Mouse (Mus musculus) embryonic facial prominence, embryonic 13.5 days (tissue): ENCODE results near the gene Gm3854. TPM values are rescaled to one million over a fixed set of nuclear protein-coding genes. Genes with fewer than 3 reads are reported as not detected.

Source experiments
- ATAC-seq: fragments of 200-750 bp; cut with Nextera tagmentation; 2 replicates; pipeline ENCODE4 v1.8.0; 2017; ENCODE audit warnings: low read depth; ENCODE audit not compliant: insufficient number of reproducible peaks, insufficient read depth, low FRiP score, low TSS enrichment
- H3K27ac ChIP-seq: fragments of 300-500 bp; sonication (generic); 2 replicates; pipeline ENCODE4 v1.5.1; 2015; ENCODE audit warnings: moderate library complexity, mild to moderate bottlenecking, inconsistent platforms
- H3K27me3 ChIP-seq: fragments of 300-500 bp; sonication (generic); 2 replicates; pipeline ENCODE4 v1.6.1; 2015; ENCODE audit warnings: mild to moderate bottlenecking, inconsistent platforms
- H3K36me3 ChIP-seq: fragments of 300-500 bp; sonication (generic); 2 replicates; pipeline ENCODE4 v1.6.1; 2015; ENCODE audit warnings: mild to moderate bottlenecking, inconsistent platforms
- H3K4me1 ChIP-seq: fragments of 300-500 bp; sonication (generic); 2 replicates; pipeline ENCODE4 v1.6.1; 2015; ENCODE audit warnings: inconsistent platforms
- H3K4me2 ChIP-seq: fragments of 300-500 bp; sonication (generic); 2 replicates; pipeline ENCODE4 v1.6.1; 2015; ENCODE audit warnings: moderate library complexity, mild to moderate bottlenecking, inconsistent platforms
- H3K4me3 ChIP-seq: fragments of 300-500 bp; sonication (generic); 2 replicates; pipeline ENCODE4 v1.5.1; 2015; ENCODE audit warnings: mild to moderate bottlenecking, inconsistent platforms
- H3K9ac ChIP-seq: fragments of 300-500 bp; sonication (generic); 2 replicates; pipeline ENCODE4 v1.6.1; 2015; ENCODE audit warnings: mild to moderate bottlenecking, inconsistent platforms
- H3K9me3 ChIP-seq: fragments of 300-500 bp; sonication (generic); 2 replicates; pipeline ENCODE4 v1.6.1; 2016; ENCODE audit warnings: inconsistent platforms
- WGBS: fragments of 180-500 bp; shearing (Covaris S2); methylation state at CpG from one replicate; pipeline ENCODE4 v1.1.7; 2015; ENCODE audit warnings: mixed read lengths; 5-methylcytosine and 5-hydroxymethylcytosine counted together
- polyA plus RNA-seq: library from polyadenylated mRNA; unstranded; fragments of >200 nt; fragmentation: Nextera tagmentation; extraction: Ambion mirVana; gene quantifications from 2 replicates; pipeline ENCODE4 v1.2.1, GENCODE M21; 2015

Gene Gm3854
- polyA plus RNA-seq, 1 experiment from 2014 or later = 4.0 TPM

DNA sequence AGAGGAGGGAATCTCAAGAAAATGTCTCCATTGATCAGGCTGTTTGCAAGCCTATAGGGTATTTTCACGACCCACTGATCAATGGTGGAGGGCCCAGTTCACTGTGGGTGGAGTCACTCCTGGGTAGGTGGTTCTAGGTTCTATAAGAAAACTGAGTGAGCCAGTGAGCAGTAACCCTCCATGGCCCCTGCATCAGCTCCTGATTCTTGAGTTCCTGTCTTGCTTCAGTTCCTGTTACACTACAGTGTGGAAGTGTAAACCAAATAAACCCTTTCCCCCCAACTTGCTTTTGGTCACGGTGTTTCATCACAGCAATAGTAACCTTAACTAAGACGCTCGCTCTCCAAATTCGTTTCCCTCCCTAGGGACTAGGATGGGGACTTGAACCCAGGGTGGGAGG lies 45.4 kb downstream of the Gm3854 start:
- H3K4me3 ChIP-seq = no peak overlapping the region
- ATAC-seq = no peak
- no peaks in the 10 kb centered on the region for H3K9me3 ChIP-seq
- no peak overlapping the region for H3K9ac ChIP-seq
- no peaks in the 10 kb centered on the region for H3K27me3 ChIP-seq
- H3K4me2 ChIP-seq = no peak overlapping the region
- H3K36me3 ChIP-seq = peaks cover 68% of the 10 kb centered on the region
- no peak overlapping the region for H3K27ac ChIP-seq
- H3K4me1 ChIP-seq = peaks cover 6% of the 10 kb centered on the region; the same call in 1 of the 2 replicates
- WGBS = 85% methylated on average over 5 of the region's 5 CpGs

- H3K4me2 ChIP-seq = no peak overlapping the region
- ATAC-seq = no peak
- H3K9ac ChIP-seq = no peak overlapping the region
- peaks cover 73% of the 10 kb centered on the region for H3K36me3 ChIP-seq
- WGBS = 67% methylated on average over 5 of the region's 5 CpGs
- no peaks in the 10 kb centered on the region for H3K27me3 ChIP-seq
- no peak overlapping the region for H3K27ac ChIP-seq
- H3K9me3 ChIP-seq = no peaks in the 10 kb centered on the region
- 0 out of 2 replicates have a peak, but pooled peaks cover 1% of the 10 kb centered on the region for H3K4me1 ChIP-seq
- no peak overlapping the region for H3K4me3 ChIP-seq
Measured at GRCm38 (mm10) chr7:6389449-6389848, 45.9 kb downstream of the Gm3854 start.

DNA sequence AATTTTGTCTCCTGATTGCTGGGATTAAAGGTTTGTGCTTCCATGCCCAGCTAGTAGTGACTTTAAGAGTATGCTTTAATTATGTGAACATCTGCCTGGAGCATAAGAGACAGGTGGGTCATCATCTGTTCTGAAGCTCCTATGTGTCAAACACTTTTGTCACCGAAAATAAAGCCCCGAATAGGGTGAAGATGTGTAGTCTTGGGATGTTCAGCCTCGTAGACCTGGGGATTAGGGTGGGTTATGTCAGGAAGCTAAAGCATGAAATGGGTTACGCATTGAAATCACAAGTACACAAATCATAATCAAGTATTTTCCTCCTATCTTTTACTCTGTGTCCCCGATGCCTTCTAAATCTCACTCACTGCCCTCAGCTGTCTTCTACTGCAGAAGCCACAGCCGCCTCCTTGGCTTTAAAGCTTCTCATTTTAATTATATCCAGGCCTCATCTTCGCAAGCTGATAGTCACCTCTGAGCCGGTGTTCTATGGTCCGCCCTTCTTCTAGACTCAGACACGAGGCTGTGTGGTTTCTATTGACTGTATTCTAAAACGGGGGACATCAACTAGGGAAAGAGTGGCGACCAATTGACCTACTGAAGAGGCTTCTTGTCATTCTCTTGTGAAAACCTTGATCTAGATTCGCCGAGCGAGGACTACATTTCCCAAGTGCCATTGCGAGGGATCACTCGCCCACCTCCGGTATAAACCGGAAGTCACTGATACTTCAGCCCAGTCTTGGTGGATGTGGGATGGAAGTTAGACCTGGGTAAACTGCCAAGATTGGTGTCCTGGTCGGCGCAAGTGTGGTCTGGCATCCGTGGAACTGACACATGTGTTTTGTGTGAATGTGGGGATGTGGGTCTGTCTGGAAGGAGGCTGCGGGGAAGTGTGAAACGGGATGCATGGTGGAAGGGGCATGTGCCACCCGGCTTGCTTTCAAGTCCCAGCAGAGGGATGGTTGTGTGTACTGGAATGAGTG lies 54.7 kb downstream of the Gm3854 start, which contains the start of gene Smim17:
Gene Smim17, plus strand, starts transcription at position 720 of the 980 bp plus-strand sequence.
- peaks cover 22% of the 10 kb centered on the region for H3K36me3 ChIP-seq
- no peaks in the 10 kb centered on the region for H3K27me3 ChIP-seq
- H3K27ac ChIP-seq = no peak within 1 kb of the TSS
- H3K9ac ChIP-seq = peak within 1 kb of the TSS; percentile 72
- ATAC-seq = no peak
- 22% methylated on average over 25 of the region's 25 CpGs for WGBS
- H3K4me3 ChIP-seq = peak within 1 kb of the TSS; percentile 55
- peak within 1 kb of the TSS; percentile 71 for H3K4me2 ChIP-seq
- H3K9me3 ChIP-seq = no peaks in the 10 kb centered on the region
- 0 out of 2 replicates have a peak, but pooled peaks cover 3% of the 10 kb centered on the region for H3K4me1 ChIP-seq

Other genes starting within 250 kb of the Gm3854 start
- gene Zfp787, start 187.8 kb upstream of the Gm3854 start, polyA plus RNA-seq = 21.2 and 28.0 TPM in 2 replicates
- gene Zfp444, start 171.5 kb upstream of the Gm3854 start, polyA plus RNA-seq = 69.5 and 76.0 TPM in 2 replicates
- not detected in 2 replicates for gene Galp, start 146.7 kb upstream of the Gm3854 start, polyA plus RNA-seq
- not detected in 2 replicates for gene Zscan5b, start 121.5 kb upstream of the Gm3854 start, polyA plus RNA-seq
- gene Epp13, start 91.0 kb upstream of the Gm3854 start, polyA plus RNA-seq = not detected in 2 replicates
- gene Zfp667, start 57.2 kb upstream of the Gm3854 start, polyA plus RNA-seq = 8.3 and 9.7 TPM in 2 replicates
- 7.8 and 9.2 TPM in 2 replicates for gene Zfp583, start 12.5 kb upstream of the Gm3854 start, polyA plus RNA-seq
- gene Zfp78, start 19.5 kb downstream of the Gm3854 start, polyA plus RNA-seq = 2.7 and 4.5 TPM in 2 replicates
- gene Zfp28, start 39.5 kb downstream of the Gm3854 start, polyA plus RNA-seq = 12.8 and 13.7 TPM in 2 replicates
- not detected in 2 replicates for gene Smim17, start 55.0 kb downstream of the Gm3854 start, polyA plus RNA-seq
- not detected in 2 replicates for gene Gm20715, start 66.5 kb downstream of the Gm3854 start, polyA plus RNA-seq
- not detected in 2 replicates for gene Olfr1344, start 94.9 kb downstream of the Gm3854 start, polyA plus RNA-seq
- gene Olfr1336, start 112.4 kb downstream of the Gm3854 start, polyA plus RNA-seq = not detected in 2 replicates
- gene Olfr1346, start 123.3 kb downstream of the Gm3854 start, polyA plus RNA-seq = not detected in 2 replicates
- gene Olfr5, start 143.2 kb downstream of the Gm3854 start, polyA plus RNA-seq = not detected in 2 replicates
- not detected in 2 replicates for gene Olfr1347, start 156.0 kb downstream of the Gm3854 start, polyA plus RNA-seq
- not detected in 2 replicates for gene Olfr1348, start 165.0 kb downstream of the Gm3854 start, polyA plus RNA-seq
- not detected in 2 replicates for gene Olfr1349, start 179.2 kb downstream of the Gm3854 start, polyA plus RNA-seq
- not detected in 2 replicates for gene Olfr1350, start 221.1 kb downstream of the Gm3854 start, polyA plus RNA-seq